Mouse (Mus musculus) megakaryocyte progenitor cell, adult 5-6 weeks (primary cell): ENCODE data around the gene Abt1. TPM values are rescaled to one million over a fixed set of nuclear protein-coding genes. Genes with fewer than 3 reads are reported as not detected.

Source experiments
- ATAC-seq: replicated peaks from 2 replicates; pipeline ENCODE4 v1.8.0; 2016; ENCODE audit warnings: mild to moderate bottlenecking, moderate TSS enrichment, inconsistent platforms; ENCODE audit not compliant: poor library complexity
- total RNA-seq, 2 experiments: library from RNA; stranded (forward) in 1 of 2; stranded (reverse) in 1 of 2; fragments of 157-497, 149-512 nt in 1 of 2; fragments of 200-1000 nt in 1 of 2; gene quantifications; 2 replicates each; pipeline versions ENCODE4 v1.2.3 to v1.2.4; 2015 to 2017

Abt1 gene
- total RNA-seq, 2 experiments from 2014 or later = 7.4 to 11.0 TPM

- no peak for ATAC-seq
These were observed 16.2 kb upstream of the Abt1 start for GRCm38 (mm10) chr13:23439901-23440300.

GRCm38 (mm10) chr13:23438521-23438920 lies 14.9 kb upstream of the Abt1 start:
- peak; percentile 42 for ATAC-seq

- ATAC-seq = peak; percentile 60
These were observed 14.2 kb upstream of the Abt1 start for GRCm38 (mm10) chr13:23437908-23438307.

DNA sequence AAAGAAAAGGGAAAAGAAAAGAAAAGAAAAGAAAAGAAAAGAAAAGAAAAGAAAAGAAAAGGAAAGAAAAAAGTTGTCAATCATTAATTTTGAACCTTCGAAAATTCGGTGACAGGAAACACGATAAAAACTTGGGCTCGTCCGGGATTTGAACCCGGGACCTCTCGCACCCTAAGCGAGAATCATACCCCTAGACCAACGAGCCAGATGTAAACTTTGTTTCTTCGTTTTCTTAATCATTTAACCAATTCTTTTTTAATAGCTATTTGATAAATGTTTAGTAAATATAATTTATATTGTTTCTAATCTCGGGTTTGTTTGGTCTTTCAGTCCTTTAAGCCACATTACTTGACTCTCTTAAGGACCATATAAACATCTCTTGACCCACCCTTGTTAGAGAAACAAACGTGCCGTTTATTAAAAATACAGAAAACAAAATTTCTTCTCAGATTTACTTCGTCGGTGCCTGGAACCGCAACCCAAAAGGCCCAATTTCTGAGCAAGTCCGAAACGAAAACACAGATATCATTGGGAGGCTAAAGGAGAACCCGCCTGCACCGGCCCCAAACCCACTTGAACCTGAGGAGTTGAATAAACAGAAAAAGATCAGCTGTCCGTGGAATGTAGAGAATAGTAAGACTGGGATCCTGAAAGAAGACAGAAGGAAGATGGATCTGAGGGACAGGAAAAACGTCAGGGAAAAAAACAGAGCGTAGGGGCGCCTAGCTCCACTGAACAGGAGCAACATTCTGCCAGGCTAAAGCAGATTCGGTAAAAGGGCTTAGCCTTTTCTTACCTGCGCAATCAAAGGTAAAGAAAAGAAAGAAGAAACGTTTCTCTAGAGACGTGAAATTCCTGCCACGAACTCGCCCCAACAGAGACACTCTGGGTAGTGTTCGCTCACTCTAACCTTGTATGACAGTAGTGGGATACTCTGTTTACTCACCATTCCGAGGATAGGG lies 13.5 kb upstream of the Abt1 start:
- peak; percentile 3 for ATAC-seq

DNA sequence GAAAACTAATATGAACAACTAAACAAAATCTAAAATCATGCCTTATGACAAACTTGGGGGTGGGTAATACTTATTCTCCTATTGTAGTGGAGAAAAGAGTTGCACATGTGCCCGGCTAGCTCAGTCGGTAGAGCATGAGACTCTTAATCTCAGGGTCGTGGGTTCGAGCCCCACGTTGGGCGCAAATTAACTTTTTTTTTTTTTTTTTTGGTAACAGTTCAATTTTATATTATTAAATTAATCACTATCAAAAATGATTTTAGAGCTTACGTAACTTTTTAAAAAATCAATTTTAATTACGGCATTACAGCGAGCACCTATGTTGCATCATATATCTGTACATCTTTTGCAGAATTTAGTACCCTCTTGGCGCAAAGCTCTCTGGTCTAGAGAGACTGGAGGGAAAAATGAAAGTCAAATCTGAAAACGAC lies 12.6 kb upstream of the Abt1 start:
- ATAC-seq = 0 out of 2 replicates have a peak, but pooled peaks have one; percentile 12

DNA sequence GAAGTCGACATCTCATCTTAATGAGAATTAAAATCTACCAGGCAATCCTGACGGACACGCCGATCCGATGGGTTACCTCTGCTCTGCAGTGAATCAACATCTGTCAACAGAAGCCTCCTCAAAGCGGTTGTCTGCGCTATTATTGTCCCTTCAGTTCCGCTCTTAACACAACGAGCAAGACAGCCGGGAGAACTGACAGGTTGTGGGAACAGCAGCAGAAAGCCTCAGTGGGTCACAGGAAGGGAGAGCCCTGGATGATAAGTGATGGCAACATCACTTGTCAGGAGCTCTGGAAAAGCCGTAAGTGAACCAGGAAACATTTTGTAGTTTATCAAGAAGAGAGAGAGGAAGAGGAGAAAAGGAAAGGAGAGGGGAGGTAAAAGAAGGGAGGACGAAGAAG lies 12.0 kb upstream of the Abt1 start:
- ATAC-seq = no peak

- ATAC-seq = no peak
These were observed 11.6 kb upstream of the Abt1 start for GRCm38 (mm10) chr13:23435241-23435640.

DNA sequence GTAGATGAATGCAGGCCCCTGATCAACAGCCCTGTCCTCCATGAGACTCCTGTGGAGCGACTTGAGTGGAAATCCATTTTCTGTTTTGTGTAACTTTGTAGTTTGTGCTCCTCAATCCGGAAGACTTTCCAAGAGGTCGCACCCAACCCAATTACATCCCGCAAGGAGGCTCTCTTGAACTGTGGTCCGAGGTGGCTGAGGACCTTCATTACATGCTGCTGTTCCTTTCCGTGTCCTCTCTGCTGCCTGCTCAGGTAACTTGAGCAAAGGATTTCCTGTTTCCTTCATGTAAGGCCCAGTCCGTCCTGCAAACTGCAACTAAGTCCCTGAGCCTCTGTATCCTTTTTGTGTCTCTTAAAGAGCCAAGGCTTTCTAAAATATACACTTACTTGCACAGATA lies 10.8 kb upstream of the Abt1 start:
- ATAC-seq = no peak

DNA sequence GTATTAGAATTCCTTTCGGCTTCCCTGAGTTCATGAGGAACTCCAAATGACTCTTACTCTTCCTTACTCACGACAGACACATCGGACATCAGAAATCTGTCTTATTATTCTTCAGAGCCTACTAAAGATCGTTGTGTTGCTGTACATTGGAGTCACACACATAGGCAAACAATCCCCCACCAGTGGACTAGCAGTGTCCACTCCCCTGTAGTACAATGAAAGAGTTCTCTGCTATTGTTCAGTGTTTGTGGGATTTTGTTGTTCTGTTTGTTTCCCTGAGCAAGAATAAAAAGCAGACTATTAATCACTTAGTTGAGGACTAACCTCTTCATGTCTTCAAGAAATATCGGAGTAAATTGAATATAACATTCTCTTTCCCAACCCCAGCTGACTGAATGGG lies 10.1 kb upstream of the Abt1 start:
- ATAC-seq = no peak

DNA sequence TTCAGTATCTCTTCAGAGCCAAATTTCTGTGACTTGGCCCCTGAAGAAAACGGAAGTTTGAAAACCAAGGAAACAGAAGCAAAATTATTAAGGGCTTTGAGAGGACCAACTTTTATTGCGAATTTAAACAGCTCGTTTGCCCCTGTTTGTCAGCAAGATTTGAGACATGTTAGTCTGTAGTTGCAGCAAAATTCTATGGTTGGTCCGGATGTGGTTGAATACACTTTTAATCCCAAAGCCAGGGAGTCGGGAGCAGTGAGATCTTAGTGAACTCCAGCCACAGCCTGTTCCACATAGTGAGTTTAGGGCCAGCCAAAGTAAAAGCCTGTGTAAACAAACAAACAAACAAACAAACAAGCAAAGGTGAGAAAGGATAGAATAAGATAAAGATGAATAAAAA lies 9.5 kb upstream of the Abt1 start:
- no peak for ATAC-seq

DNA sequence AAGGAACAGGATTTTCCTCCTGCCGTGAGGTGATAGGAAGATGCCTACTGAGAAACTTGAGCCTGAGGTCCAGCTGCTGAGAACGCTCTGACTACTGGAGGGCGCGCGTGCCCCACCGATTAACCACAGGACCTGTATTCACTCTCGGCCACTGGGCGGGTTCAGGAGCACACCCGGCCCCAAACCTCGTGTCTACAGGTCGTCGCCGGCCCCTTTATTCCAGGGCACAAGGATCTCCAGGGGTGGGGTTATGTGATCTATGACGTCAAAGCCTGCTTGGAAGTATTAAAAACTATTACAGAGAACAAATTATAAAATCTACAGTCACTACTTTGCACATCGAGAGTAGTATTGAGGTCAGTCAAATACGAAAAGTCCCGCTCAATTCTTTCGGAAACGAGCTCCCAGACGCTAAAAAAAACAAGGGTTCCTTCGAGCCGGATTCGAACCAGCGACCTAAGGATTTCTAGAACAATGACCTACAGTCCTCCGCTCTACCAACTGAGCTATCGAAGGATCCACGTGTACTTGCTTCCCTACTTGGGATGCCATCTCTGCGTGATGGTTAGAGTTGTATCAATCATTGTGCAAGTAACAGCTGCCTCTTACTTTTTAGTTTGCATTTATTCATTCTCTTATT lies 9.0 kb upstream of the Abt1 start:
- ATAC-seq = peak; percentile 74

- ATAC-seq = peak; percentile 50
These were observed 7.7 kb upstream of the Abt1 start for GRCm38 (mm10) chr13:23431351-23431771.

DNA sequence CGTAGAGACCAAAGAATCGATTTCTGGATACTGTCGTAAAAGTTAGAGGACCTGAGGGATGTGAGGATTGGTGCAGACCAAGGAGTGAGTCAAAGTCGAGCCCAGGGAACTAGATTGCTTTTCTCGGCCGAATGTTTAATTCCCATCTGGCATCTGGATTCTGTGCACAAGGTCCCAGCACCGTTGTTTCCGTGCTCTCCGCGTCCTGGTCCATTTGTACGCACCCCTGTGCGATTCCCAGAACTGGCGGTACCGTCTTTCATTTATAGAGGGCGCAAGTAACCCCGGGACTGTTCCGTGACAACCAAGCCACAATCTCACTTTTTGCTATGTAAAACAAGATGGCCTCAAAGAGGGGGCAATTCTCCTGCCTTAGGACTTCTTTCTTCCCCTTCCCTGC lies 7.1 kb upstream of the Abt1 start:
- peak; percentile 35 for ATAC-seq

- ATAC-seq = no peak
These were observed 6.2 kb upstream of the Abt1 start for GRCm38 (mm10) chr13:23429771-23430380.

GRCm38 (mm10) chr13:23428166-23428993 lies 4.7 kb upstream of the Abt1 start:
- no peak for ATAC-seq

- no peak for ATAC-seq
These were observed 3.8 kb upstream of the Abt1 start for GRCm38 (mm10) chr13:23427401-23427910.

GRCm38 (mm10) chr13:23426922-23427321 lies 3.3 kb upstream of the Abt1 start:
- peak; percentile 10; the same call in 1 of the 2 replicates for ATAC-seq

GRCm38 (mm10) chr13:23426335-23426734 lies 2.7 kb upstream of the Abt1 start:
- no peak for ATAC-seq

- peak; percentile 36 for ATAC-seq
These were observed 1.8 kb upstream of the Abt1 start for GRCm38 (mm10) chr13:23425505-23425904.
